Mouse (Mus musculus) heart, adult 11 months (tissue): ENCODE results near the gene Vwce.

ENCODE experiments used
- DNase-seq: peaks from one replicate; pipeline ENCODE4 v3.0.0; 2022

The Vwce gene

GRCm38 (mm10) chr19:10648156-10648555, 14.1 kb downstream of the Vwce start:
- DNase-seq: no peak

- DNase-seq: no peak
Observed at GRCm38 (mm10) chr19:10656058-10656457, 22.0 kb downstream of the Vwce start.

DNA sequence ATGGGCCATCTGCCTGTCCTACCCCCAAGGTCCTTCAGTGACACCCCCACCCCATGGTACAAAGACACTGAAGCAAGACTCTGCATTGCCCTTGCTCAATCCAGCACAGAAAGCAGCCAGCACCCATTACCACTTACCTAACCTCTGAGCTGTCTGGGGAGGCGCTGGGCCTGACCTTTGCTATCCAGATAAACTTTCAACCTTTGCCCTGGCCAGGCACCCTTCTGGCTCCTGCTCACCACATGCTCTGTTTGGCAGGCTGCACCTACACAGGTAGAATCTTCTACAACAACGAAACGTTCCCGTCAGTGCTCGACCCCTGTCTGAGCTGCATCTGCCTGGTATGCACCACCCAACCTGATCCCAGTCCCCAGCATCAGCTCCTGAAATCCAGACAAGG, 23.7 kb downstream of the Vwce start:
- DNase-seq: no peak

GRCm38 (mm10) chr19:10658406-10658805, 24.4 kb downstream of the Vwce start:
- DNase-seq: no peak

DNA sequence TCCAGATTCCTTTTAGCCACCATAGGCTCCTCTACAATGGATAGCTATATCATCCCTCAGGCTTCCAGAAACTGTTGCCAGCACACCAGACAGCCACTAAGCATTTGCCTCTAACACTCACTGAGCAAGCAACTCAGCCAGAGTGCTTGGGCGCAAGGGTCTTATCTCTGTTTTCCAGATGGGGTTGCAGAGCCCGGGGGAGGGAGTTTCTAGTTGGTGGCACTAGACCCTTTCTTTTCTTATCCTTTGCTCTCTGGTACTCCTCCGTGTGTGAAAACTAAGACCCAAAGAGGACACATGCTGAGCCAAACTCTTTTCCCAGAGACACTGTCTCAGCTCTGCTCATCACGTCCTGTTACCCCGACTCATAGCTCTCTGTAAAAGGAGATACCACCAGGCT, 27.4 kb downstream of the Vwce start:
- no peak for DNase-seq

DNA sequence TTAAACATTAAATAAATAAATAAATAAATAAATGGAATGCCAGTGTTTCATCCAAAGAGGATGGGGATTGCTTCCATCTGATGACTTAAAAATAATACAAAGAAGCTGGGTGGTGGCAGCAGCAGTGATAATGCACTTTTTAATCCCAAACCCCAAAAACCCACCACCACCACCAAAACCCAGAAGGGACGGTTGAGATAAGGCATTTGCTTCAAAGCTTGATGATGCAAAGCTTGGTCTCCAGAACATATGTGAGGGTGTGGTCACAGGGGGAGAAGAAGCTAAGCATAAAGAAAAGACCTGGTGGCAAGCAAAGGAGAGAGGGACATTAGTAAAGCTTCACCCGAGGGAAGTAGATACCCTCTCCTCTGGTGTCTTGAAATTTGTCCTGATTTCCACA, 27.9 kb downstream of the Vwce start:
- no peak for DNase-seq

DNA sequence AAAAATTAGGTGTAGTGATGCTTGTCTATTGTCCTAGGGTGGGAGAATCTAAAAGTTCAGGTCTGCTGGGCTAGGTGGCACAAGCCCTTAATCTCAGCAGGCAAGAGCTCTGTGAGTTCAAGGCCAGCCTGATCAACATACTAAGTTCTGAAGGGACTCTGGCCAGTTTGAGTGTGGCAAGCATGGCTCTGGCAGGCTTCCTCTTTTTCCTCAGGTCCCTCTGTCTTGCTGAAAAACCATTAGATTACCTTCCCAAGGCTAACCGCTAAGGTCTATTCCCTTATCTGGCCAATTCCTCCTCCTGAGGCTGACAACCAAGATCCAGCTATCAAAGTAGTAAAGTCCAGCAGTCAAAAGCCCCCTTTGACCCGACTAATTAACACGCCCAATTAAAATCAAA, 28.7 kb downstream of the Vwce start:
- no peak for DNase-seq

GRCm38 (mm10) chr19:10665093-10665492, 31.1 kb downstream of the Vwce start:
- no peak for DNase-seq

GRCm38 (mm10) chr19:10665499-10665898, 31.5 kb downstream of the Vwce start:
- no peak for DNase-seq

- no peak for DNase-seq
Observed at GRCm38 (mm10) chr19:10671319-10671718, 37.3 kb downstream of the Vwce start.

- DNase-seq: no peak
Observed at GRCm38 (mm10) chr19:10671854-10672417, 37.9 kb downstream of the Vwce start.

GRCm38 (mm10) chr19:10673275-10673674, 39.3 kb downstream of the Vwce start:
- DNase-seq: no peak

- no peak for DNase-seq
Observed at GRCm38 (mm10) chr19:10676656-10677055, 42.6 kb downstream of the Vwce start.

- peak; percentile 96 for DNase-seq
Observed at GRCm38 (mm10) chr19:10677915-10678771, 44.1 kb downstream of the Vwce start, which contains the start of gene Pga5. Pga5 (minus strand) TSS chr19:10678071.

- no peak for DNase-seq
Observed at GRCm38 (mm10) chr19:10678772-10679067, 44.7 kb downstream of the Vwce start.

- no peak for DNase-seq
Observed at GRCm38 (mm10) chr19:10681571-10681970, 47.6 kb downstream of the Vwce start.

GRCm38 (mm10) chr19:10685081-10685480, 51.1 kb downstream of the Vwce start:
- no peak for DNase-seq

DNA sequence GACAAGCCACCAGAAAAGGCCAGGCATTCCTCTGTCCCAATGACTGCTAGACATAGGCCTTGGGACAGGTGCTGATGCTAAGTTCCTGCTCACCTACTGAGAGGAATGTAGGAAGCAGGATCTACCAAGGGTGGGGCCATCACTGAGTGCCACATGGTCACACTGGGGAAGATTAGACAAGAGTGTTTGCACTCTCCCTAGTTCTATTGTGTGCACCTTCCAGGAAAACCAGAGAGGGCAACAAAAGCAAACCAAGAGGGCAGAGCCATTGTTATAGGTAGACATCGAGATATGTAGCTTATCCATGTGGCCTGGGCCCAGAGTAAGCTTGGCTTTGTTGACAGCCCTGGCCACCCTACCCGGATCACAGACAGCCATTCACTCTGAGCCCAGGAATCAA, 51.7 kb downstream of the Vwce start:
- DNase-seq: no peak

- DNase-seq: peak; percentile 99
Observed at GRCm38 (mm10) chr19:10688537-10689352, 54.7 kb downstream of the Vwce start, which contains the start of gene Vps37c. Vps37c (plus strand) TSS chr19:10688735.

DNA sequence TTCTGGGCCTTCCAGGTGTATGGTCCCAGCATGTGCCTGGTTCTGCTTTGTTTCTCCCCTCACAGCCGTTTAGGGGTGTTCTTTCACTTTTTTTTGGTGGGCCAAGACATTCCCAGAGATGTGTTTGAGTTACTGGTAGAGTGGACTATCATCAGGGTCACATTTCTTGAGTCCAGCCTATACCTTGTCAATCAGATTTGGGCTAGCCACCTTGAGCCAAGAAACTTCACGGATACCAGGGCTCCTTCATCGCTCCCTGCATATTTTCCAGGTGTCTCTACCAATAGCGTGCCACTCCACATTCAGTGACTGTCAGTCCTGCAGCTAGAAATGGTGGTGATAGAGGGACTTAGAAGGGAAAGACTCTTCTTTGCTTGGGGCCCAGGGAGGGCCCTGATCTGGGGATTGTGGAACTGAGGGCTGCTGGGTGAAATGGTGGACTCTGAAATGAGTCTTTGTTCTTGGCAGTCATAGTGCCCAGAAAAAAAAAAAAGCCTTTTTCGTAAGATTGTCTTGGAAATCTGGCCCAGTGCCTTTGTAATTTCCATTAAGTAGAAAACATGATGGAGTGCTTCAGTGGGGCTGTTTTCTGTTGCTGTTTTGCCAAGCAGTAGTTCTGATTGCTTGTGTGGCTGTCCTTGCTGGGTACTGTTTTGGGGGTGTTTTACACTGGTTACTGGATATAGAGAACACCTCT, 55.6 kb downstream of the Vwce start:
- DNase-seq: peak; percentile 92

- peak; percentile 96 for DNase-seq
Observed at GRCm38 (mm10) chr19:10690336-10690735, 56.3 kb downstream of the Vwce start.

DNA sequence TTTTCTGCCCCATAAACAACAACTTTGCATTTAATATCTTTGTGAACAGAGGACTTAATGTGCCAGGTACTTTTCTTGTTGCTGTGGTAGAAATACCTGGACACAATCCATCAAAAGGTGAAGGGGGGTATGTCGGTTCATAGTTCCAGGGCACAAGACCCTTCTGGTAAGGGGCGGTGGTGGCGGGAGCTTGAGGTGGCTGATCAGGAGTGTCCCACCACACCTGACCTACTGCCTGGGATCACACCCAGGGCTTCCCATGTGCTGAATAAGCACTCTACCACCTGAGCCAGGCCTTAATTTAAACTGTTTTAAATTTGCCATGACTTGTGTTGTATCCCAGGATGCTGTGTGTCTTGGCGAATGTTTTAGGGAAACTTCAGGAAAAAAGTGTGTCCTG, 57.1 kb downstream of the Vwce start:
- peak; percentile 90 for DNase-seq

- DNase-seq: no peak
Observed at GRCm38 (mm10) chr19:10691660-10692059, 57.6 kb downstream of the Vwce start.
